Mouse (Mus musculus) liver, adult 2 months (tissue): ENCODE results near the gene Dyrk3. TPM values are rescaled to one million over a fixed set of nuclear protein-coding genes. Genes with fewer than 3 reads are reported as not detected.

Source experiments
- DNase-seq: peaks from one replicate; pipeline ENCODE4 v3.0.0-alpha.2; 2011; ENCODE audit warnings: low read depth, low spot score; ENCODE audit errors: extremely low read depth
- H3K27ac ChIP-seq: fragments of 200-500 bp; replicated peaks from 2 replicates; pipeline ENCODE4 v1.5.1; 2012; ENCODE audit warnings: low read depth, mild to moderate bottlenecking, control low read depth, inconsistent platforms, low read length; ENCODE audit not compliant: insufficient read depth
- H3K27me3 ChIP-seq: fragments of 200-500 bp; 2 replicates; pipeline ENCODE4 v1.6.1; 2012; ENCODE audit warnings: mild to moderate bottlenecking, moderate library complexity, low read length, inconsistent platforms; ENCODE audit not compliant: control insufficient read depth, insufficient read depth
- H3K36me3 ChIP-seq: fragments of 200-500 bp; 2 replicates; pipeline ENCODE4 v1.6.1; 2012; ENCODE audit warnings: low read length, inconsistent platforms; ENCODE audit not compliant: control insufficient read depth, insufficient read depth
- H3K4me1 ChIP-seq: fragments of 200-500 bp; 2 replicates; pipeline ENCODE4 v1.6.1; 2011; ENCODE audit warnings: low read length; ENCODE audit not compliant: control insufficient read depth, insufficient read depth
- H3K4me3 ChIP-seq: fragments of 200-500 bp; 2 replicates; pipeline ENCODE4 v1.5.1; 2011; ENCODE audit warnings: low read depth, mild to moderate bottlenecking, control low read depth, low read length, moderate library complexity; ENCODE audit not compliant: insufficient read depth
- H3K79me2 ChIP-seq: fragments of 200-500 bp; 2 replicates; pipeline ENCODE4 v1.6.1; 2012; ENCODE audit warnings: inconsistent platforms, mild to moderate bottlenecking, low read length, moderate library complexity; ENCODE audit not compliant: control insufficient read depth, insufficient read depth
- H3K9ac ChIP-seq: fragments of 200-500 bp; 2 replicates; pipeline ENCODE4 v1.6.1; 2012; ENCODE audit warnings: low read depth, mild to moderate bottlenecking, control low read depth, inconsistent platforms, low read length
- CTCF ChIP-seq: fragments of 200-500 bp; IDR thresholded peaks from 2 replicates; pipeline ENCODE4 v1.5.1; 2011; ENCODE audit warnings: low read depth, low read length, control low read depth
- POLR2A ChIP-seq: fragments of 200-500 bp; IDR thresholded peaks from 2 replicates; pipeline ENCODE4 v1.6.1; 2011; ENCODE audit warnings: low read length, control low read depth; ENCODE audit not compliant: insufficient read depth; ENCODE audit errors: extremely low read depth
- WGBS: fragments of 180-500 bp; shearing (Covaris S2); methylation state at CpG from one replicate; pipeline ENCODE4 v1.1.7; 2018; 5-methylcytosine and 5-hydroxymethylcytosine counted together
- polyA plus RNA-seq: library from polyadenylated mRNA; depleted of rRNA; stranded (reverse); fragments of >200 nt; gene quantifications from 2 replicates; pipeline ENCODE4 v1.2.3, GENCODE M21; 2012
- total RNA-seq: library from RNA; depleted of rRNA; stranded (reverse); fragments of >200 nt; gene quantifications from 2 replicates; pipeline ENCODE4 v1.2.3, GENCODE M21; 2014

The Dyrk3 gene
- total and polyA plus RNA-seq, 2 experiments: 0.50 to 1.3 TPM

DNA sequence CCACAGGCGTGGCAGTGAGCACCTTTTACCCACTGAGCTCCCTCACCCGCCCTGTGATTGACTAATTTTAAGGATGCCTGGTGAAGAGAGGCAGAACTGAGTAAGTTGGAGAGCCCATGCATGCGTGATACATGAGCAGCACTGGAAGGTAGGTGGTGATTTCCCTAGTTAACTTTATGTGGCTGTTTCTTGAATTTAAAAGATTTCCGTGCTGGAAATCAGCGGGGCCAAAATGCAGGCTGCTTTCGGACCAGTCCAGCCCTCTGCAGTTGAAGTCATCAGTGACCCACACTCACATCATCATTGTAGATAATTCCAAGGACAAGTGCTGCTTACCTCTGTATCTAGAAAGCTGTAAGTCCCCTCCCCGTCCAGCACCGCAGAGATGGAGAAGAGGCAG, 37.7 kb upstream of the Dyrk3 start:
- Histone ChIP-seq H3K27ac (no peak overlapping the region), H3K9ac (no peak overlapping the region), H3K79me2 (no peaks in the 10 kb centered on the region), H3K36me3 (peaks cover 40% of the 10 kb centered on the region), H3K4me3 (no peak overlapping the region), H3K4me1 (no peaks in the 10 kb centered on the region), H3K27me3 (no peaks in the 10 kb centered on the region)
- TF ChIP-seq CTCF (no peak), POLR2A (no peak)
- 95% methylated on average over 8 of the region's 8 CpGs for WGBS
- no peak for DNase-seq

DNA sequence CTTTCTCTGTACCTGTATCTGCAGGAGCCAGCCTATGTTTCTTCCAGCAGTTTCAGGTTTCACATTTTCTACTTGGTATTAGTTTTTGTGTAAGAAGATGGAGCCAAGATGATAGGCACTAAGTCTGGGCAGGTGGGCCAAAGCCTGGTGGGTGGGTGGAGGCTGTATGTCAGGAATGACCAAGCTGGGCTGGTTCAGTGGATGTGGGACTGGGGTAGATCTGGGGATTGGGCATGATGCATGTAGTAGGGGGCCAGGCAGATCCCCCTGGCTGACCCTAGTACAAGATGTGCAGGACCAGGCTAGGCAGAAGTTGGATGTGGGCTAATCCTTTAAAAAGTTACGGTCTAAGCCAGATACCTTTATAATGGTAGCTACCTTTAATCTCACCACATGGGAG, 37.0 kb upstream of the Dyrk3 start:
- Histone ChIP-seq H3K36me3 (peaks cover 40% of the 10 kb centered on the region), H3K27me3 (no peaks in the 10 kb centered on the region), H3K9ac (no peak overlapping the region), H3K27ac (no peak overlapping the region), H3K4me1 (no peaks in the 10 kb centered on the region), H3K79me2 (no peaks in the 10 kb centered on the region), H3K4me3 (no peak overlapping the region)
- TF ChIP-seq CTCF (no peak), POLR2A (no peak)
- DNase-seq: no peak
- 96% methylated on average over 1 of the region's 1 CpGs for WGBS

DNA sequence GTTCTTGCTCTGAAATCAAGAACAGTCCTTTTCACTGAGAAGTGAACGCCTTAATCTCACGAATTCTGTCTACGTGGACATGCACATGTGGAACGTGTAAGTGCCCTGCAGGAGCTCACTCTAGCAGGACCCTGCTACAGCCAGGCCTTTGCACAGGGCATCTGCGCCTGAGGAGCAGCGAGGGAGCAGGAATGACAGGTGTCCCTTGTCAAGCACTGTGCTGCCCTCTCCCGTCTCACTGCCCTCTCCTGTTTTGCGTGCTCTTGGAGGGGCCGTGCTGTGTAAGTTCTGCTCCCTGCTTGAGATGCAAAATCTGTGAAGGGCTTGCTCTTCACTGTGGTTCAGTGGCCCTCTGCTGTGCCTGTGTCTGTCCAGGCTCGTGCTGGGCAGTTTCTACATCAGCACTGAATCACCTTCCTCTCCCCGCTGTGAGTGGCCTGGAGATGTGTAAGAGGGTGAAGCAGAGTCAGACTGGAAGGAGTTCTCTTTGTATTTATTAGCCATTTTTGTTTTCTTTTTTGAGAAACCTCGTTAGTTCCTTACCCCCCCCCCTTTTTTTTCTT, 36.2 kb upstream of the Dyrk3 start:
- H3K27ac ChIP-seq: no peak overlapping the region
- DNase-seq: no peak
- 84% methylated on average over 12 of the region's 12 CpGs for WGBS
- no peak overlapping the region for H3K9ac ChIP-seq
- no peak for TF ChIP-seq POLR2A
- no peak for TF ChIP-seq CTCF
- no peaks in the 10 kb centered on the region for H3K79me2 ChIP-seq
- peaks cover 40% of the 10 kb centered on the region for H3K36me3 ChIP-seq
- no peak overlapping the region for H3K4me3 ChIP-seq
- H3K4me1 ChIP-seq: no peaks in the 10 kb centered on the region
- no peaks in the 10 kb centered on the region for H3K27me3 ChIP-seq

DNA sequence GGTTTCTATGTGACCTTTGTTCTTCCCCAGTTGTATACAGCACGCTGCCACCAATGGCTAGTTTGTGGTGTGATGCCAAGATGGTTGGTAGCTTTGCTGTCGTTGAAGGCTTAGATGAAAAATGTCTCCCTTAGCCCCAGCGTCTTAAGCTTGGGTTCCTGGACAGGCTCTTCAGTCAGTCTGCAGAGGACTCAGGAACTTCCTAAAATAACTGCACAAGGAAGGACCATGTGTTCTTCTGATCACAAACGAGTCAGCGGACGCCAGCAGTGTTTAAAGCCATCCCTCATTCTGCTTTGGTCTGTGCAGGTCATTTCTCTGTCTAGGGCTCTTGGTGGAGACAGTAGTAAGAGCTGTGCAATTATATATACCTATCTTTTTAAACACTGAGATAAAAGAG, 35.7 kb upstream of the Dyrk3 start:
- Histone ChIP-seq H3K4me1 (no peaks in the 10 kb centered on the region), H3K4me3 (no peak overlapping the region), H3K36me3 (peaks cover 40% of the 10 kb centered on the region), H3K79me2 (no peaks in the 10 kb centered on the region), H3K9ac (no peak overlapping the region), H3K27me3 (no peaks in the 10 kb centered on the region), H3K27ac (no peak overlapping the region)
- 75% methylated on average over 6 of the region's 6 CpGs for WGBS
- DNase-seq: no peak
- no peak for TF ChIP-seq CTCF

DNA sequence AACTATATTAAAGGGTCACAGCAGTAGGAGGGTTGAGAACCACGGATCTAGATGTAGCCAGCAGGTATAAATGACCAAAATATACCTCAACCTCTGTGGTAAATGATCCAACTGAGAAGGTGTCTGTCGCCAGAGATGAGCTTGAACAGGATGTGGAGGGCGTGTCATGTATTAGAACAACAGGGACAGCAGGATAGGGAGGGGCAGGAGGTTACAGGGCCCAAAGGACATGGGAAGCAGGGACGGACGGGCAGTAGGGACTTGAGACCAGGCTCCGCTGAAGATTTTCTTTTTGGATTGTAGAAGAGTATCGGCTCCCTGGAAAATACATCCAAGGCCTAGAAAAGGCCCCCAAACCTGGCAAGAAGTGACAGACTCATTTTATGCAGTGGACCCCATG, 34.9 kb upstream of the Dyrk3 start:
- WGBS: 83% methylated on average over 7 of the region's 7 CpGs
- H3K36me3 ChIP-seq: peaks cover 44% of the 10 kb centered on the region
- H3K4me1 ChIP-seq: no peaks in the 10 kb centered on the region
- no peak overlapping the region for H3K27ac ChIP-seq
- TF ChIP-seq CTCF: no peak
- no peak for TF ChIP-seq POLR2A
- H3K27me3 ChIP-seq: no peaks in the 10 kb centered on the region
- DNase-seq: no peak
- no peaks in the 10 kb centered on the region for H3K79me2 ChIP-seq
- H3K4me3 ChIP-seq: no peak overlapping the region
- H3K9ac ChIP-seq: no peak overlapping the region

DNA sequence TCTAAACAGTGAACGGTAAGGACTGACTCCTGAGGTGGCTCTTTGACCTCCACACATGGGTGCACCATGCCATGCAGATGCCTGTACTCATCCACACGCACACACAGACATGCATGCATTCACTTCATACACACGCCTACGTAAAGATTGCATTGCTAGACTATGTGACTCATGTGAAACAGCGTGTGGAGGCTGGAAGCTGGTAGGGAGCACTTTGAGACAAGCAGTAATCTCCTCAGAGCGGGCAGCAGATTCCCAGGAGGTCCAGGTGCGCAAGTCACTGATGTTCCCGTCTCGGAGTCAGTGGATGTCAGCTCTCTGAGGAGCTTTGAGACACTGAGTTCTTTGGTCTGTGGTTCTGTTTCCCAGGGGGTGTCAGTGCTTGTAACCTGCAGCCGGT, 29.5 kb upstream of the Dyrk3 start:
- Histone ChIP-seq H3K4me1 (no peaks in the 10 kb centered on the region), H3K36me3 (peaks cover 44% of the 10 kb centered on the region)
- WGBS: 97% methylated on average over 10 of the region's 10 CpGs

More for the DNA sequence above, 29.5 kb upstream of the Dyrk3 start:
- no peak overlapping the region for H3K9ac ChIP-seq
- H3K79me2 ChIP-seq: no peaks in the 10 kb centered on the region
- no peak overlapping the region for H3K4me3 ChIP-seq
- H3K27ac ChIP-seq: no peak overlapping the region
- TF ChIP-seq CTCF: no peak
- TF ChIP-seq POLR2A: no peak
- DNase-seq: no peak
- no peaks in the 10 kb centered on the region for H3K27me3 ChIP-seq
